Comparison of ENCODE assay signal across 15 mouse cellular contexts in genomic region chr5:122440095-122440630, GRCm38 (mm10). TPM values are rescaled to one million over a fixed set of nuclear protein-coding genes. Genes with fewer than 3 reads are reported as not detected.
DNase-seq lines count a peak whose midpoint lies in the region; ATAC-seq and TF ChIP-seq lines count a peak whose summit lies in the region.
"Had no signal": no experiment of that assay in that cellular context is flagged by ENCODE, and none has a peak within 500 bp of the region (broad histone marks: within the 10 kb centered on the region; RNA-seq: fewer than 3 reads in every experiment).

No protein-coding gene starts in this region.

- 83% methylated on average over 12 of the region's 12 CpGs for WGBS in kidney, postnatal 0 days

- H3K9ac ChIP-seq in kidney, postnatal 0 days (ENCODE audit: low read depth, low read length), result no peak overlapping the region
- H3K9ac ChIP-seq: forebrain, embryonic 12.5 days; liver, embryonic 12.5 days; neural tube, embryonic 13.5 days; stomach, embryonic 15.5 days had no signal

- DNase-seq in adrenal gland, postnatal 14 days, result peak; percentile 39
- no peak for DNase-seq in adrenal gland, adult 8-10 months
- no peak for DNase-seq in kidney, postnatal 0 days (ENCODE audit: low spot score)
- no peak for DNase-seq in kidney, adult 18-20 months
- DNase-seq in heart, adult 8-10 months (ENCODE audit: low spot score), result peak; percentile 63
- peak; percentile 20 for DNase-seq in lung, postnatal 14 days
- DNase-seq in layer of hippocampus, adult 18-20 months (ENCODE audit: low spot score in 2 of 2), result no peak
- DNase-seq: cerebellum, adult 11 months; right cerebral cortex, postnatal 14 days had no signal

- H3K36me3 ChIP-seq in kidney, postnatal 0 days (ENCODE audit: insufficient read depth, low read length), result peaks cover 83% of the 10 kb centered on the region

- no peak overlapping the region for H3K4me2 ChIP-seq in kidney, postnatal 0 days (ENCODE audit: low read length)
- H3K4me2 ChIP-seq: forebrain, embryonic 12.5 days; liver, embryonic 12.5 days; midbrain, embryonic 11.5 days; neural tube, embryonic 13.5 days; stomach, embryonic 15.5 days had no signal

- H3K4me3 ChIP-seq in kidney, postnatal 0 days (replicated peaks; ENCODE audit: low read depth, low read length), result no peak overlapping the region
- H3K4me3 ChIP-seq: forebrain, embryonic 12.5 days; liver, embryonic 12.5 days; neural tube, embryonic 13.5 days; stomach, embryonic 15.5 days had no signal

- H3K27ac ChIP-seq in kidney, postnatal 0 days, result peak overlapping the region; percentile 74
- H3K27ac ChIP-seq: forebrain, embryonic 12.5 days; liver, embryonic 12.5 days; neural tube, embryonic 13.5 days; stomach, embryonic 15.5 days had no signal

- no peak for ATAC-seq in kidney, postnatal 0 days (replicated peaks; ENCODE audit: low FRiP score, low read depth)
- ATAC-seq in megakaryocyte-erythroid progenitor cell, adult 5-6 weeks (replicated peaks; ENCODE audit: low FRiP score, low TSS enrichment, poor library complexity, severe bottlenecking), result no peak
- ATAC-seq: liver, embryonic 12.5 days had no signal

- H3K27me3 ChIP-seq in kidney, postnatal 0 days (ENCODE audit: insufficient read depth, low read length), result no peaks in the 10 kb centered on the region
- H3K27me3 ChIP-seq: forebrain, embryonic 12.5 days; liver, embryonic 12.5 days; neural tube, embryonic 13.5 days; stomach, embryonic 15.5 days had no signal

- no peak for TF ChIP-seq CTCF in kidney, postnatal 0 days (IDR thresholded peaks at IDR 0.05; ENCODE audit: low read depth)

- no peaks in the 10 kb centered on the region for H3K4me1 ChIP-seq in kidney, postnatal 0 days (replicated peaks; ENCODE audit: insufficient read depth, low read length)
- H3K4me1 ChIP-seq: forebrain, embryonic 12.5 days; liver, embryonic 12.5 days; neural tube, embryonic 13.5 days; stomach, embryonic 15.5 days had no signal

- no peaks in the 10 kb centered on the region for H3K9me3 ChIP-seq in kidney, postnatal 0 days (replicated peaks; ENCODE audit: low read length)
- H3K9me3 ChIP-seq: forebrain, embryonic 12.5 days; liver, embryonic 12.5 days; neural tube, embryonic 13.5 days; stomach, embryonic 15.5 days had no signal

RNA-seq across cellular contexts. Expression of gene Anapc7, which starts 18.7 kb away (rescaled TPM):
- total RNA-seq in adrenal gland, postnatal 14 days (2021), result 47.3 and 50.4 TPM in 2 replicates
- total RNA-seq in adrenal gland, adult 8-10 months (2022), result 10 to 100 TPM; 49.1 to 59.5 (median 55.4) TPM
- 37.5 and 42.0 TPM in 2 replicates for polyA plus RNA-seq in kidney, postnatal 0 days (2015; fragmentation: Nextera tagmentation; extraction: Ambion mirVana)
- total RNA-seq in heart, adult 8-10 months (2022), result 10 to 100 TPM; 30.2 to 35.9 (median 33.9) TPM
- total RNA-seq in megakaryocyte-erythroid progenitor cell, adult 5-6 weeks (2014; fragmentation: Nextera tagmentation), result 27.5 and 42.7 TPM in 2 replicates
- total RNA-seq in megakaryocyte-erythroid progenitor cell, adult 5-6 weeks (2017), result 24.3 and 35.3 TPM in 2 replicates
- total RNA-seq in layer of hippocampus, adult 18-20 months (2021), result 10 to 100 TPM; 30.6 to 34.9 TPM

RNA-seq across cellular contexts. Expression of gene Arpc3, which starts 48.5 kb away (rescaled TPM):
- total RNA-seq in adrenal gland, postnatal 14 days (2021), result 240 and 253 TPM in 2 replicates
- total RNA-seq in adrenal gland, adult 8-10 months (2022), result 100 to 1,000 TPM; 189 to 253 (median 205) TPM
- polyA plus RNA-seq in kidney, postnatal 0 days (2015; fragmentation: Nextera tagmentation; extraction: Ambion mirVana), result 136 and 141 TPM in 2 replicates
- total RNA-seq in heart, adult 8-10 months (2022), result 10 to 100 TPM; 84.9 to 93.6 (median 88.1) TPM
- 195 and 370 TPM in 2 replicates for total RNA-seq in megakaryocyte-erythroid progenitor cell, adult 5-6 weeks (2014; fragmentation: Nextera tagmentation)
- 859 and 924 TPM in 2 replicates for total RNA-seq in megakaryocyte-erythroid progenitor cell, adult 5-6 weeks (2017)
- total RNA-seq in layer of hippocampus, adult 18-20 months (2021), result 100 to 1,000 TPM; 255 to 271 TPM

Comparison
In these comparisons a context has a peak if more than half of its experiments do, and no peak if none do; other contexts are left out.
1. DNase-seq: peak in adrenal gland, postnatal 14 days (single experiment), heart, adult 8-10 months (single experiment) and lung, postnatal 14 days (single experiment); none in adrenal gland, adult 8-10 months (single experiment), kidney, postnatal 0 days (single experiment), kidney, adult 18-20 months (single experiment) and layer of hippocampus, adult 18-20 months (0 of 2).